Mouse (Mus musculus): ENCODE results near the gene Fez1. TPM values are rescaled to one million over a fixed set of nuclear protein-coding genes. Genes with fewer than 3 reads are reported as not detected.

The Fez1 gene
- polyA plus RNA-seq, 1 experiment from 2014 or later, result 1.1 TPM

- DNase-seq (ENCODE audit: low spot score), result no peak
Measured at GRCm38 (mm10) chr9:36833043-36833881, 11.6 kb downstream of the Fez1 start.

- DNase-seq (ENCODE audit: low spot score), result no peak
Measured at GRCm38 (mm10) chr9:36833914-36834313, 12.2 kb downstream of the Fez1 start.

DNA sequence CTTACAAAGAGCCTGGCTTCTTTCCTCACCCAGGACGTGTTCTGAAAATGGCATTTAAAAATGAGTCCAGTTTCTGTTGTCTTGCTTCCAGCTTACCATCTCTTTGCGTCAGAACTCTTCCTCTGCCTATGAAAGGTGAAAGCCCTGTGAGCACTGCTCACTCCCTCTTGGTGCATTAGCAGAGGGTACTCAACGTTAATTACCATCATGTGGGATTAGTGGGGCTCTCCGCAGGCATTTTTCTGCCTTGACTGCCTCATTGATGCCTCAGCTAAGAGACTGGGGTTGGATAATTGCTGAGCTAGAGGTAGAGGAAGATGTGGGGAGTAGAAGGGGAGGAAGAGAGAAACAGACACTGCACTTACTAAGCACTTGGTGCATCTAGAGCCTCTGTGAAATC lies 24.7 kb downstream of the Fez1 start:
- no peak for DNase-seq (ENCODE audit: low spot score)

- DNase-seq (ENCODE audit: low spot score), result no peak
Measured at GRCm38 (mm10) chr9:36848661-36849060, 27.0 kb downstream of the Fez1 start.

DNA sequence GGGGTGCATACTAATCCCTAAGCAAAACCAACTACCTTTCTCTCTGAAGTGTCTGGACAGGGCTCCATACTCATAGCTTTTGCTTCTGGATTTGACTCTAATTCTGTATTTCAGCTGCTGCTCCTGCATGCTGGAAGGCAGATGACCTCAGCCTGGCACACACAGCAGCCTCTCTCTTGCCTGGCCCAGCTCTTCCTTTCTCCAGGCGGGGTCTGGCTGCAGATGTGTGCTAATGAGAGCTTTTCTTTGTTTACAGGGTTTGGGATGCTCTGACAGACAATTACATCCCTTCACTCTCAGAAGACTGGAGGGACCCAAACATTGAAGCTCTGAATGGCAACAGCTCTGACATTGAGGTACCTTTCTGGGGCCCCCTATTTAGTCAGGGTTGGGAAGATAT lies 28.4 kb downstream of the Fez1 start:
- DNase-seq (ENCODE audit: low spot score), result no peak

GRCm38 (mm10) chr9:36852175-36852574 lies 30.5 kb downstream of the Fez1 start:
- DNase-seq (ENCODE audit: low spot score), result no peak

DNA sequence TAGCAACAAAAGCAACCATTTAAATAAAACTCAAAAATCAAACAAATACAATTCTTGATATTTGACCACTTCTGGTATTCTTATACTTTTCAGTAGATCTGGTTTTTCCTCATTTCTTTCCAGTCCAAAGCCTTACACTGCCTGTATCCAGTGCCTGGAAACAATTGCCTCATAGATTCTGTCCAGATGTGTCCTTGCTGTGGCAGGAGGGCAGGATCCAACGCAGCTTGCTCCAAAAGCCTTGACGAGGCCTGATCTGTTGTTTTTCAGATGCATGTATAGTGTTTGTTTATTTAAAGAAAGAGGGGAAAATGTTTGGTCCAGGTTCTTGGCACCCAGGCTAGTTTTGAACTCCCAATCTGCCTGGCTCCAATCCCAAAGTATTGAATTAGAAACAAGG lies 34.7 kb downstream of the Fez1 start:
- no peak for DNase-seq (ENCODE audit: low spot score)

GRCm38 (mm10) chr9:36857476-36858117 lies 35.9 kb downstream of the Fez1 start:
- peak; percentile 45 for DNase-seq (ENCODE audit: low spot score)

GRCm38 (mm10) chr9:36858677-36859076 lies 37.0 kb downstream of the Fez1 start:
- DNase-seq (ENCODE audit: low spot score), result no peak

DNA sequence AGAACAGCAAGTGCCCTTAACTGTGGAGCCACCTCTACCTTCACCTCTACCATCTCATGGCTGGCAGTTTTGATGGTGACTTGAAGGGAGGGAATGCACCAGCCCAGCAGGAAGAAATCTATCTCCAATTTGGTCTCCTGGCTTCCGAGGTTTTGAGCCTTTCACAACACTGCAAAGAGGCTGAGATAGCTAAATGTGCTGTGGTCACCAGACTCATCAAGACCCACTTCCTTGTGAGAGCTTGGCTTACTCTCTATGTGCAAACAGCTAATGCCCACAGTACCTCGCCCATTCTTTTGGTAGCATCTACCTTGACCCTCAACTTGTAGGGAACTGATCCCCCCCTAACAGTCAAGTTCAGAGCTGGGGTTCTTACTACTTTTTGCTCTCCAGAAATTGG lies 40.9 kb downstream of the Fez1 start:
- no peak for DNase-seq (ENCODE audit: low spot score)

DNA sequence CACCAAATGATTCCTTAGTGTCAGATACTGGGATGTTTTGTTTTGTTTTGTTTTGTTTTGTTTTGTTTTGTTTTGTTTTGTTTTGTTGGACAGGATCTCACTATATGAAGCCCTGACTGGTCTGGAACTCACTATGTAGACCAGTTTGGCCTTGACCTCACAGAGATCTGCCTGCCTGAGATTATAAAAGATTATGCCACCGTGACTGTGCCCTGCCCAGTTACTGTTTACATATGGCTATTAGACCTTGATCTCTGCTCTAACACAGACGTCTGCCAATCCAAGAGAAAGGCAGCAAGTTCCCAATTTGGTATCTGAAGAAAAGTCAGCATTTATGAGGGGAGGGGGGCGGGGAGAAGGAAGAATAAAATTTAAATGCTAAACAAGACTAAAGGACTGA lies 42.0 kb downstream of the Fez1 start:
- no peak for DNase-seq (ENCODE audit: low spot score)

- DNase-seq (ENCODE audit: low spot score), result no peak
Measured at GRCm38 (mm10) chr9:36864862-36865813, 43.5 kb downstream of the Fez1 start.

- no peak for DNase-seq (ENCODE audit: low spot score)
Measured at GRCm38 (mm10) chr9:36868662-36869061, 47.0 kb downstream of the Fez1 start.

- no peak for DNase-seq (ENCODE audit: low spot score)
Measured at GRCm38 (mm10) chr9:36870263-36870662, 48.6 kb downstream of the Fez1 start.

DNA sequence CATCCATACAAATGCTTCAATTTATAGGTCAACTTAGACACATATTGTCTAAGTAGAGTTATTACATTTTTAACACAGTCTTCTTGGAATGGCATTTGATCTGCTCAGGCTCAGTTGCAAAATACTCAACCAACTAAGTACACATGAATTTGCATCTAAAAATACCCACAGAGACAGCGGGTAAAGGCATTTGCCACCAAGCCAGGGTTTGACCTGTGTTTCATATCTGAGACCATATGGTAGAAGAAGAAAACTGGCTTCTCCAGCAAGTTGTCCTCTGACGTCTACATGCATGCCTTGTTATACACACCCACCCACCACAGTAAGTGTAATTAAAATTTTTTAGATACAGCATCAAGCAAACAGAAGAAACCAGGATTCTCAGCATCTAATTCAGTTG lies 52.1 kb downstream of the Fez1 start:
- DNase-seq (ENCODE audit: low spot score), result no peak

DNA sequence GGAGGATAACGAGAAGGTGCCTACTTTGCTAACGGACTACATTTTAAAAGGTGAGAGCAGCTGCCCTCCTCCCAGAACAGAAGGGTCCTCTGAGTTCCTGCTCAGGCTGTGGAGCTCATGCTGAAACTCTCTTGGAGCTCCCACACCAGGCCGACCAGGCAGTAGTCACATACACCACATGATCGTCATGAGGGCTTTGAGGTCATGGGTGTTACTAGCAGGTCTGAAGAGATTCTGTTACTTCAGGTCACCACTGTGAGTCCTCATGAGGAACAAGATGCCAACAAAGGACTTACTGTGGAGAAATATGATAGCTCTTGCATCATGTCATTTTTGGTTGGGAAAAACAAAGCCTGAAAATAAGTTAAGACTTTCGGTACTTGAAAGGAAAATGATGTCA lies 54.6 kb downstream of the Fez1 start:
- DNase-seq (ENCODE audit: low spot score), result no peak

GRCm38 (mm10) chr9:36876787-36877186 lies 55.1 kb downstream of the Fez1 start:
- DNase-seq (ENCODE audit: low spot score), result no peak

- no peak for DNase-seq (ENCODE audit: low spot score)
Measured at GRCm38 (mm10) chr9:36881615-36882014, 60.0 kb downstream of the Fez1 start.

DNA sequence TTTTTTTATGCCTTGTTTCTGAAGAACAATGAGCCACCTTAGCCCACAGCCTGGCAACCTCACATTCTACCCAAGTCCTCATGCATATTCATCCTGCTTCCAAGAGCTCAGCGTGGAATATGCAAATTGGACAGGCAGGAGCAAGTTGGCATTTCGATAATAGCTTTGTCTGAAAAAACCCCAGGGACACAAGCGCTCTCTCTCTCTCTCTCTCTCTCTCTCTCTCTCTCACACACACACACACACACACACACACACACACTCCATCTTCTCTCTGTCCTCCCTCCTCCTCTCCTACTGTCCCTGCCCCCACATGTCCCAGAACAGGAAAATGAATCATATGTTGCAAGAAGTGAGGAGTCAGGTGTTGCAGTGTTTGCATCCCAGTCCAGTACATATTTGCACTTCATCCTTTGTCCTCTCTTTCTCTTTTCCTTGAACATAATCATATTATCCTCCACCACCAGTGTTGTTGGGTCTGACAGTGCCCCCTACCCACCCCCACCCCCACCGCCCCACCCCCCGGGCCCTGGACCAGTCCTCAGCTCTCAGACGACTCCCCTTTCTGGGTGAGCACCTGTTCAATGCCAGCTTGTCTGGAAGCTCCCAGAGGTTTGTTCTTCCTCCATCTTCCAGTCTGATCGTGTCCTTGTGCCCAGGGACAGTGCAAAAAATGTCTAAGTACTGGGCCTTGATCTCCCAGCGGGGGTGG lies 60.5 kb downstream of the Fez1 start:
- DNase-seq (ENCODE audit: low spot score), result no peak

DNA sequence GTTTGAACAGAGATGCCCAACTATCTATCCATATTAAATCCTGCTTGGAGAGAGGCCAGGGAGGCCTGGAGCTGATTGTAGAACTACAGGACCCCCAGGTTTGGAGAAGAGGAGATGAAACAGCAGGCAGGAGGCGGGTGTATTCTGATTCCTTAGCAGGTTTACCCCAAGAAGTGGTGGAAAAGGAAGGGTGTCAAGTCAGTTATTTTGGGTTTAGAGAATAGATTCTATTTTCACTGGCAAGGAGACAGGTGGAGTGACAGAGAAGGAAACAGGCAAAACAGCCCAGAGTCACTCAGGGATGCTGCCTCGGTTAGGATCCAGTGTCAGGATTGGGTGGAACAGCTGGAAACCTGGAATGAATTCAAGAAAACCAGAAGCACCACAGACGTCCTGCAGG lies 61.9 kb downstream of the Fez1 start:
- no peak for DNase-seq (ENCODE audit: low spot score)

DNA sequence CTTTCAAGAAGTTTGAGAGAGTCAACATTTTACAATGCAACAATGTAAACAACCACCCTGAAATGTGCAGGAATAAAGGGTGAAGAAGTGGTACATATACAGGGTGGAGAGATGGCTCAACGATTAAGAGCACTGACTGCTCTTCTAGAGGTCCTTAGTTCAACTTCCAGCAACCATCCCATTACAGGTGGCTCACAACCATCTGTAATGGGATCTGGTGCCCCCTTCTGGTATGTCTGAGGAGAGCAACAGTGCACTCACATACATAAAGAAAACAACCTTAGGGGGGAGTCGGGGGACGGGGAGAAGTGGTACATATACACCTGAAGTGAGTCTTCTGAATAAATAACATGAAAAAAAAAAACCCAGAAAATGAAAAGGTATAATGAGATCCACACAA lies 63.6 kb downstream of the Fez1 start:
- DNase-seq (ENCODE audit: low spot score), result peak; percentile 19

Measured in thymus, postnatal 0 days (tissue).